Mouse (Mus musculus) hindbrain, embryonic 16.5 days (tissue): Measurements from ENCODE around the gene 1700001C19Rik. TPM values are rescaled to one million over a fixed set of nuclear protein-coding genes. Genes with fewer than 3 reads are reported as not detected.

Experiments used
- ATAC-seq: fragments of 200-750 bp; cut with Nextera tagmentation; 2 replicates; pipeline ENCODE4 v1.8.0; 2017; ENCODE audit warnings: moderate TSS enrichment, moderate library complexity
- H3K27ac ChIP-seq: fragments of 300-500 bp; sonication (generic); 2 replicates; pipeline ENCODE4 v1.5.1; 2014; ENCODE audit warnings: low read depth, mild to moderate bottlenecking, control low read depth, low read length, moderate library complexity
- H3K27me3 ChIP-seq: fragments of 300-500 bp; sonication (generic); replicated peaks from 2 replicates; pipeline ENCODE4 v1.6.1; 2014; ENCODE audit warnings: low read length; ENCODE audit not compliant: control insufficient read depth, insufficient read depth
- H3K36me3 ChIP-seq: fragments of 300-500 bp; sonication (generic); 2 replicates; pipeline ENCODE4 v1.6.1; 2014; ENCODE audit warnings: mild to moderate bottlenecking, low read length, moderate library complexity, mixed read lengths; ENCODE audit not compliant: control insufficient read depth, insufficient read depth
- H3K4me1 ChIP-seq: fragments of 300-500 bp; sonication (generic); 2 replicates; pipeline ENCODE4 v1.6.1; 2014; ENCODE audit warnings: low read depth, low read length; ENCODE audit not compliant: control insufficient read depth, insufficient read depth
- H3K4me2 ChIP-seq: fragments of 300-500 bp; sonication (generic); 2 replicates; pipeline ENCODE4 v1.6.1; 2014; ENCODE audit warnings: mild to moderate bottlenecking, low read length, control low read depth, moderate library complexity
- H3K4me3 ChIP-seq: fragments of 300-500 bp; sonication (generic); 2 replicates; pipeline ENCODE4 v1.5.1; 2014; ENCODE audit warnings: mild to moderate bottlenecking, low read length, control low read depth, moderate library complexity
- H3K9ac ChIP-seq: fragments of 300-500 bp; sonication (generic); 2 replicates; pipeline ENCODE4 v1.6.1; 2014; ENCODE audit warnings: low read depth, mild to moderate bottlenecking, control low read depth, low read length, moderate library complexity
- H3K9me3 ChIP-seq: fragments of 300-500 bp; sonication (generic); 2 replicates; pipeline ENCODE4 v1.6.1; 2014; ENCODE audit warnings: mild to moderate bottlenecking, low read length, moderate library complexity; ENCODE audit not compliant: control insufficient read depth
- WGBS: fragments of 180-500 bp; shearing (Covaris S2); extraction: QIAGEN DNeasy Blood & Tissue Kit; methylation state at CpG from one replicate; pipeline ENCODE4 v1.1.7; 2014; 5-methylcytosine and 5-hydroxymethylcytosine counted together
- polyA plus RNA-seq: library from polyadenylated mRNA; unstranded; fragments of >200 nt; fragmentation: Nextera tagmentation; extraction: Ambion mirVana; gene quantifications from 2 replicates; pipeline ENCODE4 v1.2.1, GENCODE M21; 2015

1700001C19Rik gene
- polyA plus RNA-seq, 1 experiment from 2014 or later, result 1.1 TPM

- peaks cover 8% of the 10 kb centered on the region for H3K27me3 ChIP-seq
- no peak overlapping the region for H3K27ac ChIP-seq
- no peaks in the 10 kb centered on the region for H3K36me3 ChIP-seq
- no peak overlapping the region for H3K9ac ChIP-seq
- H3K4me1 ChIP-seq, result peaks cover 6% of the 10 kb centered on the region; the same call in 1 of the 2 replicates
- no peaks in the 10 kb centered on the region for H3K9me3 ChIP-seq
- no peak overlapping the region for H3K4me3 ChIP-seq
- no peak for ATAC-seq
- no peak overlapping the region for H3K4me2 ChIP-seq
- WGBS, result 88% methylated on average over 3 of the region's 3 CpGs
Measured at GRCm38 (mm10) chr17:47442271-47442670, 5.1 kb upstream of the 1700001C19Rik start.

GRCm38 (mm10) chr17:47441296-47442051, 4.3 kb upstream of the 1700001C19Rik start:
- H3K27ac ChIP-seq, result no peak overlapping the region
- H3K27me3 ChIP-seq, result peaks cover 11% of the 10 kb centered on the region
- H3K4me3 ChIP-seq, result no peak overlapping the region
- peaks cover 8% of the 10 kb centered on the region for H3K4me1 ChIP-seq
- H3K4me2 ChIP-seq, result no peak overlapping the region
- H3K9me3 ChIP-seq, result no peaks in the 10 kb centered on the region
- no peaks in the 10 kb centered on the region for H3K36me3 ChIP-seq
- no peak overlapping the region for H3K9ac ChIP-seq
- ATAC-seq, result no peak
- 73% methylated on average over 19 of the region's 19 CpGs for WGBS

DNA sequence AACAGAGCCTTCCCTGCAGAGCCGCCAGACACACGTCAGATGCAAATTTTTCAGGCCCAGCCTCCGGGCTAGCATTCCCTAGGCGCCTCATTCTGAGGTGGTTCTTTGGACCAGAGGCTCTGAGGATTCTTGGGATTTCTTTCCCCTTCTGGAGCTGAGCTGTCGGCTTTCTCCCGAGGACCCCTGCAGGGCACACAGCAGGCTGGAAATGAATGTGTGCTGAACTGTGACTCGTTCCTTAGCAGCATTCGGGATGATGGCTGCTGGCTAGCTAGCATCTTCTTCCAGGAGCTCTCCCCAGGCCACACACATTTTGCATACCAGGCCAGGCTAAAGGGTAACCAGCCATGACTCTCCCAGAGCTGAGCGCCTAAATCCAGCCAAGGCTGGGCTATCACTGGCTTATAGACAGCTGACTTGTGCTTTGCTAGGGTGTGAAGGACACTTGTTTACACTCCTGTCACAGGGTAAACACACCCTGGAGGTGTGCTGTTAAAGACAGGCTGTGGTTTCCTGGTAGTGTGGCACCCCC, 3.2 kb upstream of the 1700001C19Rik start:
- peak; percentile 41; the same call in 1 of the 2 replicates for ATAC-seq
- Histone ChIP-seq H3K27me3 (peaks cover 13% of the 10 kb centered on the region), H3K9ac (peak overlapping the region; percentile 18; the same call in 1 of the 2 replicates), H3K9me3 (no peaks in the 10 kb centered on the region), H3K27ac (peak overlapping the region; percentile 25; the same call in 1 of the 2 replicates), H3K4me1 (peaks cover 12% of the 10 kb centered on the region), H3K36me3 (no peaks in the 10 kb centered on the region), H3K4me3 (no peak overlapping the region), H3K4me2 (no peak overlapping the region)
- WGBS, result 7% methylated on average over 9 of the region's 9 CpGs

GRCm38 (mm10) chr17:47439396-47440028, 2.3 kb upstream of the 1700001C19Rik start:
- Histone ChIP-seq H3K27ac (no peak overlapping the region), H3K9ac (no peak overlapping the region), H3K27me3 (peaks cover 13% of the 10 kb centered on the region), H3K4me2 (no peak overlapping the region), H3K4me3 (no peak overlapping the region), H3K36me3 (no peaks in the 10 kb centered on the region), H3K4me1 (peaks cover 12% of the 10 kb centered on the region), H3K9me3 (no peaks in the 10 kb centered on the region)
- WGBS, result 47% methylated on average over 9 of the region's 9 CpGs
- ATAC-seq, result no peak

- Histone ChIP-seq H3K4me3 (no peak overlapping the region), H3K27ac (no peak overlapping the region), H3K9me3 (no peaks in the 10 kb centered on the region), H3K4me1 (peaks cover 12% of the 10 kb centered on the region), H3K36me3 (no peaks in the 10 kb centered on the region), H3K4me2 (no peak overlapping the region), H3K9ac (no peak overlapping the region), H3K27me3 (peaks cover 13% of the 10 kb centered on the region)
- no peak for ATAC-seq
- 71% methylated on average over 6 of the region's 6 CpGs for WGBS
Measured at GRCm38 (mm10) chr17:47438611-47439010, 1.4 kb upstream of the 1700001C19Rik start.

GRCm38 (mm10) chr17:47436156-47436906, 845 bp downstream of the 1700001C19Rik start, which contains the start of gene AI661453:
Gene AI661453 (plus strand): TSS chr17:47436615.
- H3K27me3 ChIP-seq, result peaks cover 13% of the 10 kb centered on the region
- no peaks in the 10 kb centered on the region for H3K36me3 ChIP-seq
- no peaks in the 10 kb centered on the region for H3K9me3 ChIP-seq
- H3K4me2 ChIP-seq, result peak within 1 kb of the TSS; percentile 91
- ATAC-seq, result no peak
- peak within 1 kb of the TSS; percentile 60 for H3K9ac ChIP-seq
- H3K4me3 ChIP-seq, result peak within 1 kb of the TSS; percentile 47
- peaks cover 12% of the 10 kb centered on the region for H3K4me1 ChIP-seq
- WGBS, result 2% methylated on average over 42 of the region's 45 CpGs
- no peak within 1 kb of the TSS for H3K27ac ChIP-seq

GRCm38 (mm10) chr17:47430815-47431214, 6.4 kb downstream of the 1700001C19Rik start:
- no peak overlapping the region for H3K9ac ChIP-seq
- H3K27ac ChIP-seq, result no peak overlapping the region
- H3K9me3 ChIP-seq, result no peaks in the 10 kb centered on the region
- 65% methylated on average over 5 of the region's 5 CpGs for WGBS
- H3K27me3 ChIP-seq, result no peaks in the 10 kb centered on the region
- H3K36me3 ChIP-seq, result no peaks in the 10 kb centered on the region
- ATAC-seq, result no peak
- no peak overlapping the region for H3K4me2 ChIP-seq
- peaks cover 4% of the 10 kb centered on the region; the same call in 1 of the 2 replicates for H3K4me1 ChIP-seq
- no peak overlapping the region for H3K4me3 ChIP-seq

DNA sequence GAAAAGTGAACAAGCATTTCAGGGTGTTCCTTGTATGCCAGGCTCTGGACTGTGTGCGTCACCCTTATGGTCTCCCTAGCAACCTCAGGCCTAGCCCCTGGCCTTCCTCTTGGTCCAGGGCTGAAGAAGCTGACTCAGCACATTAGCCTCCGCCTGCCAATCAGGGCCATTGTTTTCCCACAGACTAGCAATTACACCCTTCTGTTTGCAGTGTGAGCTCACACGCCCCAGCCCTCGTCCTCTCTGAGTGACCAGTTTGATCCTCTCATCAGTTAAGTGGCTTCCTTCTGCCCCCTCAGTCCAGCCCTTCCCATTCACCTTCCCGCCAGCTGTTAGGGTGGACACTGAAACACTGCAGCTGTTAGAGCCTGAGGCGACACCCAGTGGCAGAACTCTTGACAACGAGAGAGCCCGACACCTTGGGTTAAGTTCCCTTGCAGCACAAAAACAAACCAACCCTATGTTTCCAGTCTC, 8.3 kb downstream of the 1700001C19Rik start:
- Histone ChIP-seq H3K27me3 (no peaks in the 10 kb centered on the region), H3K9me3 (no peaks in the 10 kb centered on the region), H3K4me1 (peaks cover 4% of the 10 kb centered on the region; the same call in 1 of the 2 replicates), H3K36me3 (no peaks in the 10 kb centered on the region), H3K4me3 (no peak overlapping the region), H3K9ac (no peak overlapping the region), H3K27ac (no peak overlapping the region), H3K4me2 (peak overlapping the region; percentile 34; the same call in 1 of the 2 replicates)
- 3% methylated on average over 8 of the region's 8 CpGs for WGBS
- ATAC-seq, result peak; percentile 60; the same call in 1 of the 2 replicates
